8 mouse cellular contexts compared by ENCODE assay signal in genomic region chr8:92460129-92460953, GRCm38 (mm10).
DNase-seq lines count a peak whose midpoint lies in the region; ATAC-seq and TF ChIP-seq lines count a peak whose summit lies in the region.

No protein-coding gene starts in this region.

- no peak for DNase-seq in kidney, adult 2 months
- DNase-seq in kidney, postnatal 25 days = no peak
- peak; percentile 82 for DNase-seq in embryo, embryonic 11 days
- peak; percentile 31 for DNase-seq in retina, postnatal 7 days (ENCODE audit: low read depth, low spot score)
- no peak for DNase-seq in natural killer cell, adult 2 months (ENCODE audit: low spot score in 2 of 2)
- no peak for DNase-seq in spleen, postnatal 4 days (ENCODE audit: low spot score in 2 of 2)

- WGBS in kidney, adult 2 months = under 1% methylated on average over 93 of the region's 93 CpGs
- WGBS in hindbrain, embryonic 12.5 days = under 1% methylated on average over 93 of the region's 93 CpGs
- WGBS in liver, embryonic 16.5 days (ENCODE audit: insufficient replicate concordance) = under 1% methylated on average over 89 of the region's 93 CpGs

- H3K9ac ChIP-seq in hindbrain, embryonic 12.5 days = peak overlapping the region; percentile 69
- H3K9ac ChIP-seq in liver, embryonic 16.5 days (ENCODE audit: low read depth, low read length) = no peak overlapping the region

- H3K4me3 ChIP-seq in kidney, adult 2 months (ENCODE audit: insufficient read depth, low read depth, low read length) = peak overlapping the region; percentile 15; the same call in 1 of the 2 replicates
- H3K4me3 ChIP-seq in hindbrain, embryonic 12.5 days = peak overlapping the region; percentile 65
- H3K4me3 ChIP-seq in liver, embryonic 16.5 days (ENCODE audit: low read depth, low read length) = peak overlapping the region; percentile 28; the same call in 1 of the 2 replicates

- TF ChIP-seq POLR2A in kidney, adult 2 months (IDR thresholded peaks at IDR 0.05; ENCODE audit: low read depth, low read length) = no peak

- peaks cover 2% of the 10 kb centered on the region; the same call in 1 of the 2 replicates for H3K27me3 ChIP-seq in kidney, adult 2 months (replicated peaks; ENCODE audit: control insufficient read depth, insufficient read depth, low read length)
- H3K27me3 ChIP-seq in hindbrain, embryonic 12.5 days = peaks cover 50% of the 10 kb centered on the region
- H3K27me3 ChIP-seq in liver, embryonic 16.5 days (ENCODE audit: control insufficient read depth, insufficient read depth, low read depth, low read length) = peaks cover 43% of the 10 kb centered on the region

- H3K4me2 ChIP-seq in hindbrain, embryonic 12.5 days (replicated peaks) = peak overlapping the region; percentile 98
- peak overlapping the region; percentile 32 for H3K4me2 ChIP-seq in liver, embryonic 16.5 days (ENCODE audit: low read depth, low read length)

- no peaks in the 10 kb centered on the region for H3K9me3 ChIP-seq in hindbrain, embryonic 12.5 days (replicated peaks)
- H3K9me3 ChIP-seq in liver, embryonic 16.5 days (replicated peaks; ENCODE audit: control insufficient read depth, low read length) = no peaks in the 10 kb centered on the region

- TF ChIP-seq CTCF in kidney, adult 2 months (conservative IDR thresholded peaks at IDR 0.05; ENCODE audit: insufficient read depth, insufficient read length, low read depth, low read length) = no peak

- no peaks in the 10 kb centered on the region for H3K4me1 ChIP-seq in kidney, adult 2 months (ENCODE audit: control insufficient read depth, insufficient read depth, low read length)
- H3K4me1 ChIP-seq in hindbrain, embryonic 12.5 days = peaks cover 9% of the 10 kb centered on the region
- no peaks in the 10 kb centered on the region for H3K4me1 ChIP-seq in liver, embryonic 16.5 days (ENCODE audit: control insufficient read depth, low read depth, low read length)

- no peaks in the 10 kb centered on the region for H3K36me3 ChIP-seq in kidney, adult 2 months (ENCODE audit: control insufficient read depth, insufficient read depth, low read length)
- no peaks in the 10 kb centered on the region for H3K36me3 ChIP-seq in hindbrain, embryonic 12.5 days
- H3K36me3 ChIP-seq in liver, embryonic 16.5 days (ENCODE audit: control insufficient read depth, insufficient read depth) = no peaks in the 10 kb centered on the region

- no peak overlapping the region for H3K27ac ChIP-seq in kidney, adult 2 months (ENCODE audit: insufficient read depth, low read depth, low read length)
- H3K27ac ChIP-seq in hindbrain, embryonic 12.5 days = peak overlapping the region; percentile 52
- H3K27ac ChIP-seq in liver, embryonic 16.5 days (ENCODE audit: low read length) = no peak overlapping the region

- peak; percentile 86 for ATAC-seq in hindbrain, embryonic 12.5 days (ENCODE audit: low FRiP score)
- no peak for ATAC-seq in liver, embryonic 16.5 days (ENCODE audit: low read depth)

Comparison
In these comparisons a context has a peak if more than half of its experiments do, and no peak if none do; other contexts are left out.
1. DNase-seq: peak in embryo, embryonic 11 days (single experiment) and retina, postnatal 7 days (single experiment); none in kidney, adult 2 months (single experiment), kidney, postnatal 25 days (0 of 2), natural killer cell, adult 2 months (0 of 2) and spleen, postnatal 4 days (0 of 2).
2. H3K4me3 ChIP-seq: peak in every context shown above with its lines; median percentile 65 in hindbrain, embryonic 12.5 days; 28 in liver, embryonic 16.5 days; 15 in kidney, adult 2 months.